Mouse (Mus musculus) lung, postnatal 0 days (tissue): ENCODE results near the gene Chrm4.

Experiments used
- CTCF ChIP-seq: IDR thresholded peaks from 2 replicates; pipeline ENCODE4 v1.5.1; 2016; ENCODE audit warnings: antibody characterized with exemption, mild to moderate bottlenecking
- EP300 ChIP-seq: IDR thresholded peaks from 2 replicates; pipeline ENCODE4 v1.6.1; 2016; ENCODE audit warnings: antibody characterized with exemption, mild to moderate bottlenecking, control low read depth

- TF ChIP-seq CTCF, result no peak
- peak; percentile 30; the same call in 1 of the 2 replicates for TF ChIP-seq EP300
These were observed 13.5 kb upstream of the Chrm4 start for GRCm38 (mm10) chr2:91913328-91914110.
